Mouse (Mus musculus): Measurements from ENCODE around the gene Gpsm3.

Gene Gpsm3

GRCm38 (mm10) chr17:34583397-34583796, 6.2 kb upstream of the Gpsm3 start:
- DNase-seq (ENCODE audit: low read depth): no peak

- no peak for DNase-seq (ENCODE audit: low read depth)
Measured at GRCm38 (mm10) chr17:34583819-34584218, 5.8 kb upstream of the Gpsm3 start.

GRCm38 (mm10) chr17:34585121-34585520, 4.5 kb upstream of the Gpsm3 start:
- no peak for DNase-seq (ENCODE audit: low read depth)

- DNase-seq (ENCODE audit: low read depth): no peak
Measured at GRCm38 (mm10) chr17:34585877-34586771, 3.5 kb upstream of the Gpsm3 start.

- DNase-seq (ENCODE audit: low read depth): no peak
Measured at GRCm38 (mm10) chr17:34586796-34587422, 2.7 kb upstream of the Gpsm3 start.

GRCm38 (mm10) chr17:34587423-34587811, 2.2 kb upstream of the Gpsm3 start:
- DNase-seq (ENCODE audit: low read depth): no peak

- DNase-seq (ENCODE audit: low read depth): no peak
Measured at GRCm38 (mm10) chr17:34587814-34588213, 1.8 kb upstream of the Gpsm3 start.

GRCm38 (mm10) chr17:34588767-34589166, 839 bp upstream of the Gpsm3 start:
- no peak for DNase-seq (ENCODE audit: low read depth)

- no peak for DNase-seq (ENCODE audit: low read depth)
Measured at GRCm38 (mm10) chr17:34589206-34589605, 400 bp upstream of the Gpsm3 start.

GRCm38 (mm10) chr17:34590154-34590987, 765 bp downstream of the Gpsm3 start:
- DNase-seq (ENCODE audit: low read depth): no peak

GRCm38 (mm10) chr17:34591029-34591993, 1.7 kb downstream of the Gpsm3 start, which contains the start of gene Pbx2:
Pbx2 (plus strand) TSS chr17:34591266.
- DNase-seq (ENCODE audit: low read depth): no peak

- DNase-seq (ENCODE audit: low read depth): no peak
Measured at GRCm38 (mm10) chr17:34591994-34592375, 2.4 kb downstream of the Gpsm3 start.

- no peak for DNase-seq (ENCODE audit: low read depth)
Measured at GRCm38 (mm10) chr17:34592581-34593549, 3.3 kb downstream of the Gpsm3 start.

- DNase-seq (ENCODE audit: low read depth): no peak
Measured at GRCm38 (mm10) chr17:34593752-34594525, 4.3 kb downstream of the Gpsm3 start.

- DNase-seq (ENCODE audit: low read depth): no peak
Measured at GRCm38 (mm10) chr17:34596098-34596497, 6.5 kb downstream of the Gpsm3 start.

- DNase-seq (ENCODE audit: low read depth): no peak
Measured at GRCm38 (mm10) chr17:34597566-34598095, 8.0 kb downstream of the Gpsm3 start, which contains the start of gene Ager. Ager (plus strand) TSS chr17:34597862.

- DNase-seq (ENCODE audit: low read depth): no peak
Measured at GRCm38 (mm10) chr17:34599891-34600290, 10.3 kb downstream of the Gpsm3 start.

GRCm38 (mm10) chr17:34601796-34602195, 12.2 kb downstream of the Gpsm3 start:
- DNase-seq (ENCODE audit: low read depth): no peak
